Mouse (Mus musculus) activated CD4-positive, CD25-positive, alpha-beta regulatory T cell, adult 4 months (primary cell): ENCODE results near the gene Ncam2. TPM values are rescaled to one million over a fixed set of nuclear protein-coding genes. Genes with fewer than 3 reads are reported as not detected.
"Not testable (repeated sequence)": the region's sequence is repeated elsewhere in the genome, so short reads cannot be mapped to it uniquely, and the experiment has no call there.

Source experiments
- ATAC-seq: one replicate; pipeline ENCODE4 v1.8.0; 2017
- polyA plus RNA-seq, 2 experiments: library from polyadenylated mRNA; unstranded; fragments of 100-300 nt; shearing (Covaris generic); gene quantifications; one replicate each; pipeline ENCODE4 v1.2.1; 2017

Ncam2 gene
- polyA plus RNA-seq, 2 experiments from 2014 or later = not detected

GRCm38 (mm10) chr16:81303806-81304205, 103.3 kb downstream of the Ncam2 start:
- no peak for ATAC-seq

- no peak for ATAC-seq
These were observed 108.7 kb downstream of the Ncam2 start for GRCm38 (mm10) chr16:81309215-81309614.

GRCm38 (mm10) chr16:81319037-81319436, 118.5 kb downstream of the Ncam2 start:
- no peak for ATAC-seq

GRCm38 (mm10) chr16:81330539-81330938, 130.0 kb downstream of the Ncam2 start:
- ATAC-seq = no peak

GRCm38 (mm10) chr16:81365901-81366300, 165.4 kb downstream of the Ncam2 start:
- ATAC-seq = no peak

GRCm38 (mm10) chr16:81374234-81374633, 173.7 kb downstream of the Ncam2 start:
- no peak for ATAC-seq

- ATAC-seq = no peak
These were observed 179.9 kb downstream of the Ncam2 start for GRCm38 (mm10) chr16:81380434-81380833.

GRCm38 (mm10) chr16:81388646-81389045, 188.1 kb downstream of the Ncam2 start:
- no peak for ATAC-seq

- no peak for ATAC-seq
These were observed 234.1 kb downstream of the Ncam2 start for GRCm38 (mm10) chr16:81434559-81434958.

- no peak for ATAC-seq
These were observed 236.8 kb downstream of the Ncam2 start for GRCm38 (mm10) chr16:81437091-81437867.

- ATAC-seq = no peak
These were observed 237.4 kb downstream of the Ncam2 start for GRCm38 (mm10) chr16:81437868-81438249.

GRCm38 (mm10) chr16:81450851-81451250, 250.4 kb downstream of the Ncam2 start:
- ATAC-seq = no peak

- no peak for ATAC-seq
These were observed 252.5 kb downstream of the Ncam2 start for GRCm38 (mm10) chr16:81452988-81453387.

- ATAC-seq = no peak
These were observed 254.0 kb downstream of the Ncam2 start for GRCm38 (mm10) chr16:81454472-81454871.

GRCm38 (mm10) chr16:81462731-81463130, 262.2 kb downstream of the Ncam2 start:
- not testable (repeated sequence) for ATAC-seq

- ATAC-seq = no peak
These were observed 272.4 kb downstream of the Ncam2 start for GRCm38 (mm10) chr16:81472925-81473324.

GRCm38 (mm10) chr16:81481058-81481457, 280.6 kb downstream of the Ncam2 start:
- ATAC-seq = no peak

GRCm38 (mm10) chr16:81496111-81496510, 295.6 kb downstream of the Ncam2 start:
- no peak for ATAC-seq

GRCm38 (mm10) chr16:81502578-81502977, 302.1 kb downstream of the Ncam2 start:
- no peak for ATAC-seq

- ATAC-seq = no peak
These were observed 335.7 kb downstream of the Ncam2 start for GRCm38 (mm10) chr16:81536230-81536629.

GRCm38 (mm10) chr16:81587565-81588107, 387.1 kb downstream of the Ncam2 start:
- no peak for ATAC-seq

GRCm38 (mm10) chr16:81623276-81623675, 422.8 kb downstream of the Ncam2 start:
- no peak for ATAC-seq

GRCm38 (mm10) chr16:81623776-81624175, 423.3 kb downstream of the Ncam2 start:
- ATAC-seq = no peak

GRCm38 (mm10) chr16:81650286-81650685, 449.8 kb downstream of the Ncam2 start:
- no peak for ATAC-seq
